Comparison of ENCODE assay signal across 32 mouse cellular contexts in genomic region chr6:55404421-55404990, GRCm38 (mm10). TPM values are rescaled to one million over a fixed set of nuclear protein-coding genes. Genes with fewer than 3 reads are reported as not detected.
A peak's percentile ranks its signal among the peaks of the same experiment; 100 is the strongest.
DNase-seq lines count a peak whose midpoint lies in the region.
"Had no signal": no experiment of that assay in that cellular context is flagged by ENCODE, and none has a peak within 500 bp of the region (broad histone marks: within the 10 kb centered on the region; RNA-seq: fewer than 3 reads in every experiment).

No protein-coding gene starts in this region.

- peak overlapping the region; percentile 17 for H3K27ac ChIP-seq in brown adipose tissue, adult 24 weeks (replicated peaks; ENCODE audit: low read depth, low read length)
- H3K27ac ChIP-seq: embryonic facial prominence, embryonic 10.5 days; embryonic facial prominence, embryonic 13.5 days; forebrain, embryonic 12.5 days; forebrain, embryonic 15.5 days; heart, embryonic 15.5 days; hindbrain, embryonic 12.5 days; hindbrain, embryonic 15.5 days had no signal

- peak; percentile 92 for DNase-seq in heart, adult 11 months
- no peak for DNase-seq in heart, adult 8-10 months (ENCODE audit: low spot score)
- DNase-seq in lung, postnatal 36 days, result peak; percentile 18
- no peak for DNase-seq in lung, postnatal 14 days
- DNase-seq in thymus, postnatal 0 days (ENCODE audit: low spot score), result no peak
- DNase-seq: adrenal gland, adult 2 months; adrenal gland, postnatal 14 days; cerebellum, adult 11-12 months; cerebellum, adult 8-10 months; cerebellum, postnatal 10 days; cerebellum, postnatal 36 days; embryo, embryonic 11 days; gastrocnemius, postnatal 36 days; kidney, adult 2 months had no signal

- peaks cover 6% of the 10 kb centered on the region; the same call in 1 of the 2 replicates for H3K4me1 ChIP-seq in brown adipose tissue, adult 24 weeks (ENCODE audit: control insufficient read depth, insufficient read depth, insufficient read length, low read length)

- no peak overlapping the region for H3K4me3 ChIP-seq in brown adipose tissue, adult 24 weeks (ENCODE audit: insufficient read depth, low read depth, low read length)
- H3K4me3 ChIP-seq: embryonic facial prominence, embryonic 10.5 days; embryonic facial prominence, embryonic 13.5 days; erythroblast, embryonic 14.5 days; forebrain, embryonic 12.5 days; forebrain, embryonic 15.5 days; heart, embryonic 15.5 days; hindbrain, embryonic 12.5 days; hindbrain, embryonic 15.5 days had no signal

RNA-seq across cellular contexts. Expression of gene Ghrhr, which starts 28.4 kb away (rescaled TPM):
- not detected for total RNA-seq in heart, adult 8-10 months (2022)
- polyA plus RNA-seq in brown adipose tissue, adult 24 weeks (2012; ENCODE audit: insufficient read depth, insufficient read length, missing spikeins), result not detected in 2 replicates
- 0.10 TPM in 2 replicates for polyA plus RNA-seq in thymus, postnatal 0 days (2015; fragmentation: Nextera tagmentation; extraction: Ambion mirVana)
- total RNA-seq: adrenal gland, adult 2 months; adrenal gland, postnatal 14 days; adrenal gland, postnatal 4 days; gastrocnemius, postnatal 36 days; heart, adult 18-20 months; heart, postnatal 14 days; hematopoietic stem cell, adult 5-6 weeks; MEL had no signal
- polyA plus RNA-seq: adrenal gland, adult 2 months; C2C12; CD4-positive, CD25-positive, alpha-beta regulatory T cell, adult 4 months; embryonic facial prominence, embryonic 10.5 days; embryonic facial prominence, embryonic 13.5 days; erythroblast, embryonic 14.5 days; forebrain, embryonic 12.5 days; forebrain, embryonic 15.5 days; heart, embryonic 11.5 days; heart, embryonic 15.5 days; hindbrain, embryonic 12.5 days; hindbrain, embryonic 15.5 days; intestine, postnatal 0 days had no signal

RNA-seq across cellular contexts. Expression of gene Adcyap1r1, which starts 47.3 kb away (rescaled TPM):
- total RNA-seq in heart, adult 8-10 months (2022), result 1 to 10 TPM; 5.1 to 5.8 (median 5.4) TPM
- 1.5 and 2.4 TPM in 2 replicates for polyA plus RNA-seq in brown adipose tissue, adult 24 weeks (2012; ENCODE audit: insufficient read depth, insufficient read length, missing spikeins)
- 0.40 and 0.44 TPM in 2 replicates for polyA plus RNA-seq in thymus, postnatal 0 days (2015; fragmentation: Nextera tagmentation; extraction: Ambion mirVana)
- total RNA-seq: hematopoietic stem cell, adult 5-6 weeks; MEL had no signal
- polyA plus RNA-seq: CD4-positive, CD25-positive, alpha-beta regulatory T cell, adult 4 months; erythroblast, embryonic 14.5 days had no signal

Comparison
In these comparisons a context has a peak if more than half of its experiments do, and no peak if none do; other contexts are left out.
1. DNase-seq: peak in heart, adult 11 months (single experiment) and lung, postnatal 36 days (single experiment); none in heart, adult 8-10 months (single experiment), lung, postnatal 14 days (single experiment) and thymus, postnatal 0 days (single experiment).